Mouse (Mus musculus) brain, embryonic 14.5 days (tissue): ENCODE measurements around the gene Ins2. TPM values are rescaled to one million over a fixed set of nuclear protein-coding genes. Genes with fewer than 3 reads are reported as not detected.
A peak's percentile ranks its signal among the peaks of the same experiment; 100 is the strongest.

ENCODE experiments used
- DNase-seq: peaks from one replicate; pipeline ENCODE4 v3.0.0-alpha.2; 2011; ENCODE audit warnings: low read depth
- CTCF ChIP-seq: fragments of 200-500 bp; IDR thresholded peaks from 2 replicates; pipeline ENCODE4 v1.5.1; 2012; ENCODE audit warnings: inconsistent platforms, mild to moderate bottlenecking, moderate library complexity, borderline replicate concordance; ENCODE audit not compliant: insufficient read depth, insufficient read length; ENCODE audit errors: extremely low read depth
- POLR2A ChIP-seq: fragments of 200-500 bp; IDR thresholded peaks from 2 replicates; pipeline ENCODE4 v1.6.1; 2012; ENCODE audit warnings: mild to moderate bottlenecking, inconsistent platforms, borderline replicate concordance; ENCODE audit not compliant: poor library complexity, insufficient read depth, insufficient read length, severe bottlenecking; ENCODE audit errors: extremely low read depth
- polyA plus RNA-seq: library from polyadenylated mRNA; depleted of rRNA; stranded (reverse); fragments of >200 nt; gene quantifications from 2 replicates; pipeline ENCODE4 v1.2.3, GENCODE M21; 2012; rRNA removed

The Ins2 gene
- 0.44 and 1.1 TPM in 2 replicates for polyA plus RNA-seq

DNA sequence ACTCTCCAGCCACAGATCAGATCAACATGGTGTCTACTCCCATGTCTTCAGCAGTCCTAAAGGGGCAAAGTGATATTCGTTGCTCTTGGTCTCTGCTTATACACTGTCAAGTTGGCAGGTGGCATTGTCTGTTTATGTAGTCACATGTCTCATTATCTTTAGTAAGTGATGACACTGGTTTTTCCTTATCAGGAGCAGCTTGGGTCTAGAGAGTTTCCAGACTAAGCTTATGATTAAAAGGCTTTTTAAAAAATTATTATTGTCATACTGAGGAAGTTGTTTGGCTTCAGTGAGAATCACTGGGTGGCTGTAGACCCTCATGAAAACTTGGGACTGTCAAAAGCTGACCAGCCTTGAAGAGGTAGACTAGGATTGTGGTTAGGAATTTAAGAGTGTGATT, at the start of gene Ins2:
Ins2 (minus strand) TSS at position 101 of the 400 bp plus-strand sequence.
- DNase-seq: no peak
- TF ChIP-seq POLR2A: no peak

DNA sequence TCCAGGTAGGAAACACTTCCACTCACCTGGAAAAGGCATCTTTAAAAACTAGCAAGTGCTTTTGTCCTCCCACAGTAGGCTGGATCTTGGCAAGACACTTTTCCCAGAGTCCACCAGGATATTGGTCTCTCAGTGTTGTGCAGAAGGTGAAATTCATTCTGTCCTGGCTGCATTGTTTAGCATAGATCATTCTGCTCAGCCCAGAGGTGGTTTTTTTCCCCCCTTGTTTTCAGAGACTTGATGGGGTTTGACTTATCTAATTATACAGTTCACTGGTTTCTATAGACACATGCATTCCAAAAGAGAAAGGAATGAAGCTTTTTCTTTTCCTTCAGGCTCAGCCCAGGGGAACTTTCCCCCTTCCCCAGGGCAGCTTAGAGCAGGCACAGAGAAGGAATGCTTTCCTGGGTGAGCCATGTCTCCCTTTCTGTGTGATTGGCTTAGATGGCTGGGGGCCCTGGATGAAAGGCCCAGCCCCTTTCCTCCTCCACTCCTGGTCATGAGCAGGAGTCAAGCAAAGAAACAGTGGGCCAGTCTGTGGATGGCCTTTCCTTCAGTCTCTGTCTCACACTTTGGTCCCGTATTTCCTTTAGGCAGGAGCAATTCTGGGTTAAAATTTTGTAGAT, 49.6 kb upstream of the Ins2 start:
- peak; percentile 27 for DNase-seq

DNA sequence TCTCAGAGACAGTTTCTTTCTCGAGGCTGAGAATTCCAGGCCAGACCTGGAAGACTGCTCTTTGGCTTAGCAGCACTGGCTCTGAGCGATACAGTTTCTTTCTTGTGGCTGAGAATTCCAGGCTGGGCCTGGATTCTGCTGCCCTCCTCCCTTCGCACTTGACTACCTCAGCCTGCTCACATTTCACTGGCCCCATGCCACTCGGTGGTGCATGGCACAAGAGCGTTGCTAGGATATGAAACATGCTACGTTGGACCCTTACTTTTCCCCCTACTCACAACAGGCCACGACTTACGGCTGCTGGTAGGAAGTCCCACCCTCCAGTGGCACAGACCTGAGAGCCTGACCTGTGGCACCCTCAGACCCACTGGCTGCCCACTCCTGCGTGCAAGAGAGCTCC, 46.5 kb upstream of the Ins2 start:
- no peak for TF ChIP-seq CTCF
- no peak for TF ChIP-seq POLR2A
- DNase-seq: peak; percentile 57

More for the DNA sequence above, 49.6 kb upstream of the Ins2 start:
- TF ChIP-seq CTCF (no peak), POLR2A (no peak)

DNA sequence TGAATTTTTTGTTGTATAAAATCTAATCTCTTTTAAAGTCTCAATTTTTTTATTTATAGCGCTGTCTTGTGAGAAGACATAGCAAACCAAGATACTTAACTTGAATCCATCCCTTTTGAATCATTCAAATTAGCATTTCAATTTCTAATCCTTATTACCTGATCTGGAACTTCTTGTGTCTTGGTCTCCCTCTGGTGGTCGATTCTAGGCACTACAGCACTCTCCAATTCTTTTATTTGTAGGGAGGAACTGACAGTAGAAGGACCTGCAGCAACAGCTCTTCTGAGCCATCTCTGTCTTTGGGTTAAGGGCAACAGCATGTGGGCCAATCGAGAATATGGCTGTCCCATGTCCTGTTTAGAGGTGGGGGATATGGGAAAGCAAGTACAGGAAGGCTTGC, 5.4 kb downstream of the Ins2 start:
- DNase-seq: peak; percentile 77
- no peak for TF ChIP-seq POLR2A
- peak; percentile 49; the same call in 1 of the 2 replicates for TF ChIP-seq CTCF

DNA sequence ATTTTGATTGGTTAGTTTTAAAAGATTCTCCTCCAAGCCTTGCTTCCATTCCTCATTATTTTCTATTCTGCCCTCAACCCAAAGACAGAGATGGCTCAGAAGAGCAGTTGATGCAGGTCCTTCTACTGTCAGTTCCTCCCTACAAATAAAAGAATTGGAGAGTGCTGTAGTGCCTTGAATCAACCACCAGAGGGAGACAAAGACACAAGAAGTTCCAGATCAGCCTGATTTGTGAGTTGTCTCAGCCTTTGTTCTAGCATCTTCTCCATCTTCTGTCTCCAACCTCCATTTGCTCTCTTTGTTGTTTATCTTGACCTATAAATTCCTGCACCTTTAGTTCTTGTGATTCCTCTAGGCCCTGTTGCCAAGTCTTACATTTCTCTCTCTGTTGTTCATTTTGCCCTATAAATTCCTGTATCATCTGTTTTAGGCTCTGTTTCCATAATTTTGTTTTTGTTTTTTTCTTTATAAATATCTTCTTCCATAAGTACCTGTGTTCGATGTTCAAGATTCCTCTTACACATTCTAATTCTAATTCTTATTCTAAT, 6.2 kb downstream of the Ins2 start:
- DNase-seq: peak; percentile 74
- TF ChIP-seq CTCF (peak; percentile 69; the same call in 1 of the 2 replicates), POLR2A (no peak)

DNA sequence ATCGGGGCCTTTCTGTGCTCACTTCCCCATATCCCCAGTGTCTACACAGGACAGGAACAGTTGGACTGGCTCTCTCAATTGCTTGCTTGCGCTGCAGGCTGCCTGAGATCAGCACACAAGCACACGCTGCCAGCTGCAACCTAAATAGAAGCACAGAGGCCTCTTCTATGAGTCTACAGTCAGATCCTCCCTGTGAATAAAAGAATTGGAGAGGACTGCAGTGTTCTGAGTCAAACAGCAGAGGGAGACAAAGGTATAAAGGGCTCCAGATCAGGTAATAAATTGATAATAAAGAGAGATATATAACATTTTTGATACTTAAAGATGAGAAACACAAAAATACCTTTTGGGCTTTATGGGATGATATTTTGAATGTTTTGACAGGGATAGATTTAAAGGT, 17.2 kb downstream of the Ins2 start:
- DNase-seq: peak; percentile 41
- TF ChIP-seq CTCF (peak; percentile 24; the same call in 1 of the 2 replicates), POLR2A (no peak)

DNA sequence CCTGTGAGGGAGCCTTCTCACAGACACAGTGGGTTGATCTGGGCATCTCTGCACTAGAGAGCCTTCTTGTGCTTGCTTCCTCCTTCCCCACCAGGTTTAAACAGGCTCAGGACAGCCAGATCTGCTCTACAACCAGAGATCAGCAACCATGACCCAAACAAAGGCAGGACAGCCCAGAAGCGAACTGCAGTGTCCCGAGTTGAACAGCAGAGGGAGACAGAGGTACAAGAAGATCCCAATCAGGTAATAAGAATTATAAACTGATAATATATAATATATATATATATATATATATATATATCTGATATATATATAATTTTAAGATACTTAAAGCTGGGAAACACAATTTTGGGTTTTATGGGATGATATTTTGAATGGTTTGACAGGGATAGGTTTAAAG, 22.5 kb downstream of the Ins2 start:
- TF ChIP-seq POLR2A: no peak
- TF ChIP-seq CTCF: peak; percentile 71; the same call in 1 of the 2 replicates
- DNase-seq: peak; percentile 63

DNA sequence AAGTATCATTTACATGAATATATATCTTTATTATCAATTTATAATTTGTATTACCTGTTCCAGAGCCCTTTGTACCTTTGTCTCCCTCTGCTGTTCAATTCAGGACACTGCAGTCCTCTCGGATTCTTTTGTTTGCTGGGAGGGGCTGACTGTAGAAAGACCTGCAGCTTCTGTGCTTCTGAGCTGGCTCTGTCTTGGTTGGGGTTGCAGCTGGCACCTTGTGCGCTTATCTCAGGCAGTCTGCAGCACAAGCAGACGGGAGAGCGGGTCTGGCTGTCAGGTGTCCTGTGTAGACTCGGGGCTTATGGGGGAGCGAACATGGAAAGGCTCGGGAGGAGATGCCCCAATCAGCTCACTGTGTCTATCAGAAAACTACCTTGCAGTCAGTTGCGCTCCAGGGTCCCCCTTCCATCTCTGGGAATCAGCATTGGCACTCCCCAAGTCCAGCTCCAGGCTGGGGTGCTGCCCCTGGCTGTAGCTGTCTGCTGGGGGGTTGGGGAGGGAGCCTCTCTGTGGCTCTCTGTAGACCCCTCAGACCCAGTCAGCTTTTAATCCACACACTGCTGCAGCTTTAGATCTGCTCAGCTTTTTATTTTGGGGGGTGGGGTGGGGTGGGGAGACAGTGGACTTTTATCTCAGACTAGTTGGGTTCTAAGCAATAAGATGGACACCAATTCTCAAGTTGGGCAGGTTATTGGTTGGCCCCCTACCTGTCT, 28.2 kb downstream of the Ins2 start:
- DNase-seq: peak; percentile 84

DNA sequence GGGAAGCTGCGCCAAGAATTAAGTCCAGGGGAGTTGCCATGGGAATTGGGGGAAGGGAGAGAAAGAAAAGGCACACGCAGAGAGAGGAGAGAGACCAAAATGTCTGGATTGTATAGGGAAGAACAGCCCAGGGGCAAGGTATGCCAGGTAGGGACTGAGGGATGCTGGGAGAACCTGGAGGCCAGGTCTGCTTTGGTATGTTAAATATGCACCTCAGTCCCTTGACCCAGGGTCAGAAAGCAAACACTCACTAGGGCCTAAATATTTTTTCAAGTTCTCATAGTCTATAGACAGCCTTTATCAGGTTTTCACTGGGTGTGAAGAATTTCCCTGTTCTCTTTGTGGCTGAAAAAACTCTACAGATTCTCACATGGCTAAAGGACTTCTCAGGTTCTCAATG, 36.3 kb downstream of the Ins2 start:
- TF ChIP-seq CTCF (no peak), POLR2A (no peak)
- no peak for DNase-seq

More for the DNA sequence above, 28.2 kb downstream of the Ins2 start:
- TF ChIP-seq CTCF: peak; percentile 72
- TF ChIP-seq POLR2A: no peak

DNA sequence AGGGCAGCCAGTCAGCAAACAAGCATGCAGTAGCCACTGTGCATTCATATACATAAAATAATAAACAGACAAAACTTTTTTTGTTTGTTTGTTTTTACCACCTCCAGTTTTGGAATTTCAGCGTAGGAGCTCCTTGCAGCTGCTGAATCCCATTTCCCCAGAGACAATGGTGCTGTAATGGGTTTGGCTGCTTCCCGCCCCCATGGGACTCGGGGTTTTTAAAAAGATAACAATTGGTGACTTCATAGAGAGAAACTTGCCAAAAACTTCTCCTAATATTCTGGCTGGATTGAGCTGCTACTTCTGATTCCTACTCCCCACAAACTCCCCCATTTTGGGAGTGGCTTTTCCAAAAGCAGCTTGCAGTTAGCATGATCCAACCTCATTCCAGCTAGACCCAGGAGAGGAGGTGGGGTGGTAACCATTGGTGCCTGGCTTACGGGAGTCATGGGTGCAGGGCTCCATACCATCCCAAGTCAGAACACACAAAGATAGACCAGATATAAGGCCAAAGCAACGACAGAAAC, 43.8 kb downstream of the Ins2 start:
- DNase-seq: peak; percentile 5
- TF ChIP-seq CTCF: no peak
- TF ChIP-seq POLR2A: no peak

DNA sequence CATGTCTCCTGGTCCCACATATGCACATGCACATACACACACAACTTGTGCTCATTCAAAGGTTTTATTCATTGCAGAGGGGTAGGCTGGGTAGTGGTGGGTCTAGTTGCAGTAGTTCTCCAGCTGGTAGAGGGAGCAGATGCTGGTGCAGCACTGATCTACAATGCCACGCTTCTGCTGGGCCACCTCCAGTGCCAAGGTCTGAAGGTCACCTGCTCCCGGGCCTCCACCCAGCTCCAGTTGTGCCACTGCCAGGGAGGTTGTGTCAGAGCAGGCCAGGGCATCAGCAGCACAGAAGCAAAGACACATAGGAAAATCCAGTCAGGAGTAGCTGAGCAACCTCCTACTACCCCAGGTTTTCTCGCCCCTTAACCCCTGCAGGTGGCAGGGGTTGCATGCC, 64.6 kb downstream of the Ins2 start:
- no peak for DNase-seq
- TF ChIP-seq CTCF: no peak
- no peak for TF ChIP-seq POLR2A
